Mouse (Mus musculus) megakaryocyte-erythroid progenitor cell, adult 5-6 weeks (primary cell): ENCODE results near the gene Asb5. TPM values are rescaled to one million over a fixed set of nuclear protein-coding genes. Genes with fewer than 3 reads are reported as not detected.
"Not testable (repeated sequence)": the region's sequence is repeated elsewhere in the genome, so short reads cannot be mapped to it uniquely, and the experiment has no call there.

Experiments used
- ATAC-seq: replicated peaks from 2 replicates; pipeline ENCODE4 v1.8.0; 2016; ENCODE audit warnings: mild to moderate bottlenecking, inconsistent platforms; ENCODE audit not compliant: severe bottlenecking, poor library complexity, low FRiP score, low TSS enrichment
- total RNA-seq, 2 experiments: library from RNA; stranded (forward) in 1 of 2; stranded (reverse) in 1 of 2; fragments of 200-1000, 215-1000 nt in 1 of 2; fragments of >200 nt in 1 of 2; fragmentation: Nextera tagmentation in 1 of 2; gene quantifications; 2 replicates each; pipeline ENCODE4 v1.2.3; 2014 to 2017

The Asb5 gene
- total RNA-seq (2014; fragmentation: Nextera tagmentation) (not detected in 2 replicates), total RNA-seq (2017) (not detected in 2 replicates)

DNA sequence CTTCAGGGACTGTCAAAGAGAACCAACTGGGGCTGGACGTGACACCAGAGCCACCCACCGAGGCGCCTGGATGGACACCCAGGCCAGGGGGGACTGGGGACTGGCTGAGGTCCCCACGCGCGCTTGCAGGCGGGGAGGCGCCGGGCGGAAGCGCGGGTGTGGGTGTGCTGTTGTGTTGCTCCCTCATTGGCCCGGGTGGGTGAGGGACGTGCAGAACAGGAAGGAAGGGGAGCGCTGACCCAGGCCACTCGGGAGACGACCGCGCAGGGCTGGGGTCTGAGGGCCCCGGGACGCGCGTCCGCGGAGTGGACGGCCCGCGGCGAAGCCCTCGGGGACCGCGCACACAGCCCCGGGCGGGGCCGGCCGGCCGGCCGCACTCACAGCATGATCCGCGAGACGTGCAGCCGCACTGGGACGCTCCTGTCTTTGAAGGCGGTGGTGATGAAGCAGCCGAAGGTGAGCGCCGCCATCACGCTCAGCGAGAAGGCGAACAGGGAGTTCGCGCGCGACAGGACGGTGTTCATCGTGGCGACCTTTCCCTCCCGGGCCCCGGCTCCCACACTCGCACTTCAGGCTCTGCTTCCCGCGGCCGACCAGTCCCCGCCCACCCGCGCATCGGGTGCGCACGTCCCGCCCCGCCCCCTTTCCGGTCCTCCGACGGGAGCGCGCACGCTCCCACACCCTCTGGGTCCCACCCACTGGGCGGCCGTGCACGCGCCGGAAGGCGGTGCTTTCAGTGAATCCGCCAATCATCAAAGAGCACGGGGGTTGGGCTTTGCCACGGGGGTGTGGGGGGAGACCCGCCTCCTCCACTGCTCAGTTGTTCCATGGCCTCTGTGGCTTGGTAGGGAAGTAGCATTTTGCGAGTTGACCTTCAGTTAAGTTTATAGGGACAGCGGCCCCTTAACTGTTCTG is at the start of gene Asb5, which contains the start of gene Spcs3:
Gene Asb5, plus strand, starts transcription at position 199 of the 915 bp plus-strand sequence.
Gene Spcs3, minus strand, starts transcription at position 617 of the 915 bp plus-strand sequence.
- ATAC-seq, result peak; percentile 94

DNA sequence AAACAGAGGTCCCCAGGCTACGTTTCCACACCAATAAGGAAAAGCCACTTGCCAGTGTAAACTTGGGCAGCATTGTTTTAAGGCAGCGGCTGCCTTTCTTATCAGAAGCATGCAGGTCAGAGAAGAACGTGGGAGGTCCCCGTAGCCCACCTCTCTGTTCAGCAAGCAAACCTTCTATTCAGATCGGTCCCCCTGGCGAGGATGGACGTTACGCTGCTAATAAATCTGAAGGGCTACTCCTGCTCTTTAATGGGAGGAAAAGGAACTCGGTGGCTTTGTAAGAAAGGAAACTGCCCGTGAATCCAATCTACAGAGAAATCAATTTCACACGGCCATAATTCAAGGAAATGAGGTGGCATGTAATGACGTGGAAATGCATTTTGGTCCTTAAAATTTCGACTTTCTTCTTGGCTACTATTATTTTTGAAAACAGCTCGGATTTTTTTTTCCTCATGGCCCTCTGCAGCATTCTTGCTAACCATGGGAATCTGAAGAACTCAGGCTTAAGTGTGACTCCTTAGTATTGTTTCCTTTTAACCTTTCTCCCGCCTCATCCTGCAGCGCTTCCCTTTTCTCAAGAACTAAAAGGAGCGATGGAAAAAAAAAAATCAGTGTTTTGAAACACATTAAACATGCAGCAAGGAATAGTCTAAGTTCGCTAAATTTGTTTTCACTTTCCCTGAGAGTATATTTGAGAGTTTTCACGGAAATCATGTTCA is 42.7 kb upstream of the Asb5 start:
- peak; percentile 55; the same call in 1 of the 2 replicates for ATAC-seq

DNA sequence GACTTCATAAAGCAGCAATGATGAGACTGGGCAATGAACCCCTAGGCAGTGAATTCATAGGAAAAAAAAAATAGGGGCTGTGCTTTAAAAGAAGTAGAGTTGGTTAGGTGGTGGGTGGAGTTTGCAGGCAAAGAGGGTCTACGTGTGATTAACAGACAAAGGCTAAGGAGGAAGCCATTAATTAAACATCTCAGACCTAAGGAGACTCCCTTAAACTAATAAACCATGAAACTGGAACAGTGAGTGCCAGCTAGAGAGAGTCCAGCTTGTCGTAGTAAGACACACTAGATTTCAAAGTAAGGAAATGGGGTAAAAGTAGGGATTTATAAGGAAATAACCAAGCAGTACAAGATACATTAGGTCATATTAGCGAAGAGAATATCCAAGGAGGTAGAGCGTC is 40.9 kb upstream of the Asb5 start:
- no peak for ATAC-seq

DNA sequence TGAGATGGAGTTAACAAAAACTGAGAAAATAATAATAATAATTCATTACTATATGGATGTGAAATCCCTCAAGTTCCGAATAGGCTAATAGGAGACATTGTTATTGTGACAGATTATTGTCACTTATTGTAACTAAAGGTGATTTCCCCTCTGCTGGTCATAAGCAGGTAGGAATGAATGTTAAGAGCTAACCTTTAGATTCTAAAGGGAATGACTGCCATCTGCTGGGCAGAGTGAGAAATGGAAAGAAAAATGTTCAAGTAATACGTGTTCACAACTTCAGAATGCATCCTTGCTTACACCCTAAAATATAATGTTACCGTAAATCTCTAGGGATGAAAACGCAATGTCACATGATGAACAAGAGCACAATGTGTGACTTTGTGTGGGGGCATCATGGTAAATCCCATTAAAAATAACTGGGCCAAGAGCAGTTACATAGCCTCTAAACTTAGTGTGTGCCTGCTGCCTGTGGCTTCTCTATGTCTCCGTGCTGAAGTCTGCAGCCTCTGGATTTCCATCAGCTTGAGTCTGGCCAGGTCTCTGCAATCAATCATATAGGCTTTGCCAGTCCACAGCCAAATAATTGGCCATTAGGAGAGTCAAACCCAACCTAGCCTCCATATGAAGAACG is 38.2 kb upstream of the Asb5 start:
- peak; percentile 67 for ATAC-seq

DNA sequence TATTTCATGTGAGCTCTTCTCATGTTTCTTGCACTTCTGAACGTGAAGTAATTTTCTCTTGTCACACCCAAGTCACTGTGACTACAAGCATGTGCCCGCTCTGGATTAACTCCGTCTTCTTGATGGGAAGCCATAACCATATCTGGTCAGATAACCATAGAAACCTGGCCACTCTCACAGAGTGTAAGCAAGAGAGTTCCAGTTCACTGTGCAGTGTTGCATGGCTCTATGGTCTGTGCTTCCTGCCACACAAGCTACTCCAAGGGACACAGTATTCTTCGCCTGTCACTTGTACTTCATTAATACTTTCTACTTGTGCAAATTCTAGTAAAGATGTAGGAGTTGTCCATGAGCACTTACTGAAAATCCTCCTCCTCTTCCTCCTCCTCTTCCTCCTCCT is 37.4 kb upstream of the Asb5 start:
- no peak for ATAC-seq

DNA sequence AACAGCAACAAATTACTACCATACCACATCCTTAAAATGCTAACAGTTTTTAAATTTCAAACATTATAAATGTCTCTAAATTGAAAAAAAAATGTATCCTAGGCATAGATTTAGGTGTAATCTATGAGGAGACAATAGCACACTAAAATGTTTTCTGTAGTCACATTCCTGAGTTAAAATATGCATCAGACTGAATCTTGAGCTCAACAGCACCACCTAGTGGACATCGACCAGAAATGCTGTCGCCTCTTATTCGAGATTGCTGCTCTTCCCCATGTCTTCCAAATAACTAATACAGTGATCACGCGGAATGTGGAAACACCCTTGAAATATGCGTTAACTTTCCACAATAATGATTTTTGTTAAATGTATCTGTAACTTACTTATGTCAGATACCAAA is 36.3 kb upstream of the Asb5 start:
- ATAC-seq, result peak; percentile 73

DNA sequence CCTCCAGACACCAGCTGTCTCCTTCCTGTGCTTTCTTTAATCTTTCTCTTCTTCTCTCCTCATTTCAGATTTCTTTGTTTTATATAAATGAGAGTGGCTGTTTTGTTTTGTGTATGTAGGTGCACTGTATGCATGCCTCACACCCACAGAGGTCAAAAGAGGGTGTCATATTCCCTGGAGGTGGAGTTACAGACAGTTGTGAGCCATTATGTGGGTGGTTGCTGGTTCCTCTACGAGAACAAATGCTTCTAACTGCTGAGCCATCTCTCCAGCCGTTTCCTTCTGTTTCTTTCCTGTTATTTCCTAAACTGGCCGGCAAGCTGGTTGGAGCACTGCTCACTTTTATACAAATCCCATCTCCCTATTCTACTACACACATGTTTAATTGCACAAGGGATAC is 35.5 kb upstream of the Asb5 start:
- ATAC-seq, result no peak

DNA sequence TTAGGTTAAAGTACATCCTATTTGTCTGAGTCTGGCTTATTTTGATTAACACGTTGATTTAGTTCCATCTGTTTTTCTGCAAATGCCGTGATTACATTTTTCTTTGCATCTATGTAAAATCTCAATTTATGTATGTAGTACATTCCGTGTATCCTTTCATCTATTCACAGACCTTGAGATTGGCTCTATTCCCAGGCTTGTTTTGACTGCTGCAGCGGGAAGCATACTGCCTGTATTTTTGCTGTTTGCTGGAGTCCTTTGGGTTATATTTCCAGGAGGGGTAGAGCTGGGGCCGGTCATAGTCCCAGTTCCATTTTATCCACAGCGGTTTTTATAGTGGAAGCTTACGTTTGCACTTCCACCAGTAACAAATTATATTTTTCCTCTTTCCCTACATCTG is 26.3 kb upstream of the Asb5 start:
- ATAC-seq, result no peak

DNA sequence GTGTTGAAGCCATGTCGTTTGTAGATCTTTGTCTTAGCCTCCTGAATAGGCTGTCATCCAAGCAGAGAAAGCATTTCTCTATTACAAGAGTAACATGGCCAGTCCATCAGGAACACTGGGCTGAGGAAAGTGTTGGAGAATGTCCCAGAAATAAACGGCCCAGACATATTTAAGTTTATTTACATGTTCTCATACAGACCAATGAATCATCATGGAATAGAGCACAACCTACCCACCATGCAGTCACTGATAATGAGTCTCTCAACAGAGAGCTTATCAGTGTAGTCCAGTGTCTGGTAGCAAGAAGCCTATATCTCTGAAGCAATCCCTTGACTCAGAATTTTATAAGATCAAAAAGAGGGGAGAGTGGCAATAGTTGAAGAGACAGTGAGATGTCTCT is 24.3 kb upstream of the Asb5 start:
- ATAC-seq, result no peak

DNA sequence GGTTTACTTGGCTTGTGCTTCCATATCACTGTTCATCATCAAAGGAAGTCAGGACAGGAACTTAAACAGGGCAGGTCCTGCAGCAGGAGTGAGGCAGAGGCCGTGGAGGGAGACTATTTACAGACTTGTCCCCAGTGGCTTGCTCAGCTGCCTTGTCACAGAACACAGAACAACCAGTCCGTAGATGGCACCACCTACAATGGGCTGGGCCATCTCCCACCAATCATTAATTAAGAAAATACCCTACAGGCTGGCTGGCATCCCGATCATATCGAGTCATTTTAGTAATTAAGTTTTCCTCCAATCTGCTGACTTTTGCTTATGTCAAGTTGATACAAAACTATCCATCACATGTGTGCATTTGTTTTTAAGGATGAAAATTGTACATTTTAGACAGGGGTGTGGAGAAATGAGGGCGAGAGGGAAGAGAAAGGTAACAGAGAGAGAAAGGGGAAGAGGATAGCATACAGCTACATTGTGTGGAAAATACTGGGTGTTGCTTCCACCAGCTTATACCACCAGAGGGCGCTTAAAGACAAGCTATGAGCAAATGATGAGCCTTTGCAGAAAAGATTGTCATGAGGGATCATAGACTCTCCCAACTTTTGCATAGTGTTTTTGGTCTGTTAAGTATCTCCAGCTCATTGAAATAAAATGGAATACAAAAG is 21.8 kb upstream of the Asb5 start:
- ATAC-seq, result peak; percentile 64

DNA sequence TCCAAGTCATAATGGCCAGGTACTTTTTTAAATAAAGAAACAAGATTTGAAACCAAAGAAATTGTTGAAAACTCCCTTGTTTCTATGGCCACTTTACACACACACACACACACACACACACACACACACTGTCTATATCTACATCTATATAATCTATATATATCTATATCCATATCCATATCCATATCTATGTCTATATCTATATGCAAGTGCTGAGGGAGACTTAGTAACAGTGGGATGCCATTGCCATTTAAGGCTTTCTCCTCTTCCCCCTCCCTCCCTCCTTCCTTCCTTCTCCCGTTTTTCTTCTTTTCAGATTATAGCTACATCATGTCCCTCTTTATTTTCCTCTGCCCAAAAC is 21.3 kb upstream of the Asb5 start:
- no peak for ATAC-seq

DNA sequence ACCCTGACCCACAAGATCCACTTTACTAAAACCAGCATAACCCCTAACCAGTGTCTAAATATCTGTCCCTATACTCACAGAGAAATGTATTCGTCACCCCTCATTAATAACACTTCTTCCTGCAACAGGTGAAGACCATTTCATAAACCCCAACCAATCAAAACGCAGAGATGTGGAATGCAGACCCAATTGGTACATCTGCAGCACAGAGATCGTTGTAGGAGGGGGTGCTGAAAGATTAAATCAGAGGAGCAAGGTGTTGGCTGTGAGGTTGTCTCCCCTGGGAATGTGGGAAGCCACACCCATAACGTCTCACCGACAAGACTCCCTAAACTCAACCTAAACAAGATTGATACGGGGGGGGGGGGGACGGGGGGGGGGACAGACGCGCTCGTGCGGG is 20.6 kb upstream of the Asb5 start:
- peak; percentile 13; the same call in 1 of the 2 replicates for ATAC-seq

DNA sequence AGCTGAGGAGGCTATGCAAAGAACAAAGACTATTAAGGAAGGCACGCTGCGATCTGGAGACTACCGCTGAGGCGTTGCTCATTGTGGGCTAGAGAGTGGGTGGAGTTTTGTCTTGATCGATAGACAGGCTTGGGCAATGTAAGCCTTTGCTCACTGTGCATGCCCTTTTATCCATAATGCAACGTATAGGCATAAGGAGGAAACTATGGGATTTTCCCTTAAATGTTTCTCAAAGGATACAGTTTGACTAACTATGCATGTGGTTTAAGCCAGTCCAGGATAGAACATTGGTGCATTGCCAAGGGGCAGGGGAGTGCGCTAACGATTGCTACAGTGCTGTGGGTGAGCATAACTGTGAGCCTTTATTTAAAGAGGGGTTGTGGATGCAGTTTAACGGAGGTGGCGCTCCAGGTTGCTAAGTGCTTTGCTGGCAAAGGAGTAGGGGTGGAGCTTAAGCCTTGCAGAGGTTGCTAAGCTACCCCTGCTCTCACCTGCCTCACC is 20.1 kb upstream of the Asb5 start:
- peak; percentile 75 for ATAC-seq

DNA sequence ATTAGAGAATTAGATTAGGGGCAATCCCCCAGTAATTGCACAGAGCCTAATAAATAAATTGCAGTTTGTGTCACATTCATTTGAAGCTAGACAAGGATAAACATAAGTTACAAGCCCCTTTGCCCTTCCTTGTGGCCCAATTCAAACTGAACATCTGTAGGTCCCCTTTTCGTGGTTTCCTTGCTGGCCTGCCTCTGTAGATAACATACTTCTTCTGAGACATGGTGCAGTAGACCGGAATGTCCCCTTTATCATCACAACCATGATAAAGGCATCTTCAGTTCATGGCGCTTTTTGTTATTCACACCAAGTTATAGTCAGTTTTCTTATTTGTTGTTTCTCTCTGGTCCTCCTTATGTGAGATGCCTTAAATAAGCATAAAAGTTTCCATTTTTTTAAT is 17.6 kb upstream of the Asb5 start:
- ATAC-seq, result peak; percentile 78

DNA sequence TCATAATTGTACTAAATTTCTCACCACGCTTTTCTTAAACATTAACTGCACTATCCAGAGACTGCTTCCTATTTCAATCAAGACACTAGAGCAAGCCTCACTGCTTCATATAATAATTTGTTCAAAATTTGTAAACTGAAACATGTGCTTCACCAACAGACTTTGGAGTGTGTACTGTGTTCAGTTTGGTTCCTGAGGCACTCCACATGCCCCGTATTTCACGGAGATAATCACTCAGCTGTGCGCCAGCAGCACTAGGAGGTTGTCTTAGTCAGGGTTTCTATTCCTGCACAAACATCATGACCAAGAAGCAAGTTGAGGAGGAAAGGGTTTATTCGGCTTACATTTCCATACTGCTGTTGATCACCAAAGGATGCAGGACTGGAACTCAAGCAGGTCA is 17.2 kb upstream of the Asb5 start:
- ATAC-seq, result not testable (repeated sequence)

DNA sequence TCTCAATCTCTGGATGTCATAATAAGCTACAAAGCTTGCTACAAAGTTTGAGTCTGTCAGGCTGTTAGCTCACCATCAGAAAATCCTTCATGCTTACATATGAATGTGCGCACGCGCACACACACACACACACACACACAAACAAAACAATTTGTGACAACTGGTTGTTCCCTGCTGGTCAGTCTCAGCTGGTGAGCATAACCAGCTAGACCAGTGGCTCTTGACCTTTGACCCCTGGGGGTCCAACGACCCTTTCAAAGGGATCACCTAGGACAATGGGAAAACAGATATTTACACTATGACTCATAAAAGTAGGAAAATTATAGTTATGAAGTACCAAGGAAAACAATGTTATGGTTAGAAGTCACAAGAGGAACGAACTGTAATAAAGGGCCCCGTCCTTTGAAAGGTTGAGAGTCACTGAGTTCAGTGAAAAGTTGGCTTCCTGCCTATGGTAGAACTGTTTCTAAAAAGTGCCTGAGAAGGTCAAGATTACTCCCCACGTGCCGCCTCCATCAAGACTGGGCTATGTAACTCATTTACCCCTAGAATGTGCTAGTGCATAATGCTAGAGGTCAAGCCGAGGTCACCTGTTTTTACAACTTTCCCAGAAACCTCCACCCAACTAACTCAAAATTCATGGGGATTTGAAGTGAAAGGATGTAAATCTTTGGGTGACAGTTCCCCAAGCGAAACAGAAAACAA is 10.5 kb upstream of the Asb5 start:
- ATAC-seq, result 0 out of 2 replicates have a peak, but pooled peaks have one; percentile 29

DNA sequence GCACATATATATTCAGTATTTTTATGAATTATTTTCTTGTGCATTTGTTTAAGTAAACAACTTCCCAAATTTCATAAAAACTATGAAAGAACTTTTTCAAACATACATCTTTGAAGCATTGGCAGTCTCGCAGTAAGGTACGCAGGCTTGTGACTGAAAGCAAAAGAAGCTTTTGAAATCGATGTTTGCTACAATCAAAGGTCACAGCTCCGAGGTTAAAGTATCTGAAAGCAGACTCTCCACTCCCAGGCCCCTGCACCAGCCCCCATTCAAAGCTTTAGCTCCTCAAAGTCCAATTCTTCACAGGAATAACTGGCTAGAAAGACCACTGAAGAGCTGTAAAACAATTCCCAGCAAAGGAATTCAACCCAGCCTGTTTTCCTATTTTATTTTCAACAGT is 8.9 kb upstream of the Asb5 start:
- ATAC-seq, result no peak

DNA sequence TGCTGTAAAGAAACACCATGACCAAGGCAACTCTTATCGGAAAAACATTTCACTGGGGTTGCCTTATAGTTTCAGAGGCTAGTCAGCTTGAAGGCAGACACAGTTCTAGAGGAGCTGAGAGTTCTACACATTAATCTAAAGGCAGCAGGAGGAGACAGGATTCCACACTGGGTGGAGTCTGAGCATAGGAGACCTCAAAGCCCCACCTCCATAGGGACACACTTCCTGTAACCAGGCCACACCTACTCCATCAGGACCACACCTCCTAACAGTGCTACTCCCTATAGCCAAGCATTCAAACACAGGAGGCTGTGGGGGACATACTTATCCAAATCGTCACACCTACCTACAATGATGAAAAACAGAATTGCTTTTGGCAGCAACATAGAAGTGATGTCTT is 3.8 kb upstream of the Asb5 start:
- peak; percentile 64 for ATAC-seq

DNA sequence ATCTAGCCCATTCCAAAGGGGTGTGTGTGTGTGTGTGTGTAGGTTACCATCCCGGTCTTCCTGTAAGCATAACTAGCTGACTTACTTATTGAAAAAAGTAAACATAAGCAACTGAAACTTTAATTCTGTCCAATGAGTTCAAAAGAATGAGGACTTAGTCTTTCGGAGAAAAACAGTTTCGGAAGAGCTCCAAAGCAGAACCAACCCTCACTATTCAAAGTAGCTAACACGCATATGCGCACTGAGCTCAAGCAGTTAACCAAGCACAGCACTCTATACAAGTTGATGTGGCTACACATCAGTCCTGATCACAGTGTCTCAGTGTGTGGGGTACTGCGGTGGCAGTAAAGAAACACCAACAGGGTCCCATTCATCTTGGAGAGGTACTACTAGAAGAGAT is 2.7 kb upstream of the Asb5 start:
- no peak for ATAC-seq
